Mouse (Mus musculus) liver, embryonic 13.5 days (tissue): ENCODE measurements at regions not wholly inside any gene's neighbourhood (a gene's known extent, or its start where the extent isn't known, plus 50 kb on each side); places are given as distances from the start of the nearest gene placed in this dataset.

Experiments used
- ATAC-seq: fragments of 200-750 bp; cut with Nextera tagmentation; 2 replicates; pipeline ENCODE4 v1.8.0; 2017; ENCODE audit warnings: low read depth, mild to moderate bottlenecking, moderate number of reproducible peaks, moderate library complexity
- DNase-seq: peaks from one replicate; pipeline ENCODE4 v3.0.0; 2022
- H3K27ac ChIP-seq: fragments of 300-500 bp; sonication (generic); 2 replicates; pipeline ENCODE4 v1.5.1; 2015; ENCODE audit warnings: moderate library complexity, mild to moderate bottlenecking, inconsistent platforms
- H3K27me3 ChIP-seq: fragments of 300-500 bp; sonication (generic); 2 replicates; pipeline ENCODE4 v1.6.1; 2015; ENCODE audit warnings: mild to moderate bottlenecking, inconsistent platforms
- H3K36me3 ChIP-seq: fragments of 300-500 bp; sonication (generic); 2 replicates; pipeline ENCODE4 v1.6.1; 2015; ENCODE audit warnings: mild to moderate bottlenecking, inconsistent platforms
- H3K4me1 ChIP-seq: fragments of 300-500 bp; sonication (generic); replicated peaks from 2 replicates; pipeline ENCODE4 v1.6.1; 2015; ENCODE audit warnings: inconsistent platforms
- H3K4me2 ChIP-seq: fragments of 300-500 bp; sonication (generic); 2 replicates; pipeline ENCODE4 v1.6.1; 2015; ENCODE audit warnings: inconsistent platforms, mild to moderate bottlenecking, moderate library complexity
- H3K4me3 ChIP-seq: fragments of 300-500 bp; sonication (generic); replicated peaks from 2 replicates; pipeline ENCODE4 v1.5.1; 2015; ENCODE audit warnings: mild to moderate bottlenecking, inconsistent platforms
- H3K9ac ChIP-seq: fragments of 300-500 bp; sonication (generic); 2 replicates; pipeline ENCODE4 v1.6.1; 2015; ENCODE audit warnings: mild to moderate bottlenecking, inconsistent platforms
- H3K9me3 ChIP-seq: fragments of 300-500 bp; sonication (generic); replicated peaks from 2 replicates; pipeline ENCODE4 v1.6.1; 2016; ENCODE audit warnings: inconsistent platforms
- WGBS: fragments of 180-500 bp; shearing (Covaris S2); methylation state at CpG from one replicate; pipeline ENCODE4 v1.1.7; 2015; ENCODE audit not compliant: insufficient replicate concordance; 5-methylcytosine and 5-hydroxymethylcytosine counted together

DNA sequence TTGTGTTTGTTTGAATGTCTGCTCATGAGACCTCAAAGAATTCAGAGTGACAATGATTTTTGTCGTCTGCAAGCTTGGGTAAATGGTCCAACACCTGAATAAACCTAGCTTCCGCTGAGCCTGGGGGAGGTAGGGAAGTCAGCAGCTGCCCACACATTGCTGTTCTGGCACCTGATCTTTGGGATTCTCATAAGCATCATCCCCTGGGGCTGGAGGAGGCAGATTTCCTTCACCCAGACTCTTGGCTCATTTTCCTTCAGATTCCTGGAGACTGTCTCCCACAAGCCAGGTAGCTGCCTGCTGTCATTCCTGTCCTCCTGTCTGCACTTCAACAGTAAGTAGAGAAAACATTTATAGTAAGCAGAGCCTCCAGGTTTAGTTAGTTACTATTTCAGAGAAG lies 67.0 kb upstream of the Eepd1 start:
- Histone ChIP-seq H3K9ac (no peak overlapping the region), H3K4me2 (no peak overlapping the region), H3K27ac (no peak overlapping the region), H3K36me3 (no peaks in the 10 kb centered on the region), H3K4me1 (no peaks in the 10 kb centered on the region), H3K9me3 (no peaks in the 10 kb centered on the region), H3K4me3 (no peak overlapping the region), H3K27me3 (no peaks in the 10 kb centered on the region)
- no peak for DNase-seq
- ATAC-seq, result no peak
- 44% methylated on average over 2 of the region's 2 CpGs for WGBS

GRCm38 (mm10) chr9:25426941-25427340 lies 54.4 kb upstream of the Eepd1 start:
- Histone ChIP-seq H3K27me3 (no peaks in the 10 kb centered on the region), H3K4me3 (no peak overlapping the region), H3K4me2 (no peak overlapping the region), H3K36me3 (no peaks in the 10 kb centered on the region), H3K9ac (no peak overlapping the region), H3K4me1 (no peaks in the 10 kb centered on the region), H3K9me3 (no peaks in the 10 kb centered on the region), H3K27ac (no peak overlapping the region)
- whole genome bisulfite sequencing, result 54% methylated on average over 1 of the region's 1 CpGs
- ATAC-seq, result no peak
- no peak for DNase-seq

GRCm38 (mm10) chr9:25429450-25430213 lies 51.7 kb upstream of the Eepd1 start:
- WGBS, result 58% methylated on average over 6 of the region's 6 CpGs
- H3K4me1 ChIP-seq, result no peaks in the 10 kb centered on the region
- H3K27me3 ChIP-seq, result no peaks in the 10 kb centered on the region
- no peak overlapping the region for H3K27ac ChIP-seq
- no peak overlapping the region for H3K4me2 ChIP-seq
- DNase-seq (no peak), ATAC-seq (no peak)
- no peaks in the 10 kb centered on the region for H3K9me3 ChIP-seq
- H3K36me3 ChIP-seq, result no peaks in the 10 kb centered on the region
- no peak overlapping the region for H3K9ac ChIP-seq
- no peak overlapping the region for H3K4me3 ChIP-seq
